Mouse (Mus musculus): ENCODE measurements around the gene Cdc26. TPM values are rescaled to one million over a fixed set of nuclear protein-coding genes. Genes with fewer than 3 reads are reported as not detected.

The Cdc26 gene
- 7.7 and 9.0 TPM in 2 replicates for polyA plus RNA-seq (2012; rRNA removed; ENCODE audit: low replicate concordance)

DNA sequence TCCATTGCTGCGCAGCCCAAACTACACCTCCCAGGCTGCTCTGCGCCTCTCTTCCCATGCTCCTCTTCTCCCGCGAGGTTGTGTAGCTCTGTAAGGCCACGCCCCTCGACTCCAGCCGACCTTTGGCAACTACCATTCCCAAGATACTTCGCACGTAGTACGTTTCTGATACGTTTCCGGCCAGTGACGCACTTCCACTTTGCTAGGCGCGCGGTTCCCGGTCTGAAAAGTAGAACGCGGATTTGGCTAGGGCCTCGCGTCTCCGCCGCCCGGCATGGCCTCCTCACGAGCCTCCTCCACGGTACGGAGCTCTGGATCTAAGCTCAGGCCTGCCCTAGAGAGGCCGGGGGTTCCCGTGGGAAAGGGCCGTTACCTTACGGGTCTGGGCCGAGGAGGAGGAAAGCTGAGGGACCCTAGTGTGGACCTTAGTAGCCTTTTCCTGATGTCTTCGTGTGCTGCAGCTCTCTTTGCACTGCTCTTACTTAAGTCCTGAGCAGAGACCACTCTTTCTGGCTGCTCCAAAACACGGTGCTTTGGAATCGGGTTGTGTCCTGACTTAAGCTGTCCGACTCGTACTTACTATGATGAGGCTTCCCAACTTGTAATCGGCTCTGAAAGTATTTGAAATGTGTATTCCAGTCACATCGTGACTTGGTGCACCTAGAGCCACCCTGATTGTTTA, at the start of gene Cdc26, which contains the start of gene Prpf4:
Gene Cdc26, minus strand, starts transcription at position 42 of the 682 bp plus-strand sequence.
Gene Prpf4, plus strand, starts transcription at position 197 of the 682 bp plus-strand sequence.

DNA sequence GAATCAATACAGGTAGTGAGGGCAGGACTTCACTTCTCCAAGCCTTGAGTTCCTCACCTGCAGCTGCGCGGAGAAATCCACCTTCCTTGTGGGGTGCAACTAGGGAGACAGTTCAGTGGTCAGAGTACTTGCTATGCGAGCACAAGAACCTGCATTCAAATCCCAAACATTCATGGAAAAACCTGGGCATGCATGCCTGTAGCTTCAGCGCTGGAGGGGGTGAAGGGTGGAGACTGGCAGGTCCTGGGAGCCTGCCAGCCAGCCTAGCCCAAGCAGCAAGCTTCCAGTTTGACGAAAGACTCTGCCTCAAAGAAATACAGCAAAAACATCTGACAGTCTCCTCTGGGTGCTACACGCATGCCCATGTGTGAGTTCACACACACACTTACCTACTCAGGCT, 26.6 kb upstream of the Cdc26 start, which contains the start of gene Rnf183:
Gene Rnf183, minus strand, starts transcription at position 172 of the 400 bp plus-strand sequence.

DNA sequence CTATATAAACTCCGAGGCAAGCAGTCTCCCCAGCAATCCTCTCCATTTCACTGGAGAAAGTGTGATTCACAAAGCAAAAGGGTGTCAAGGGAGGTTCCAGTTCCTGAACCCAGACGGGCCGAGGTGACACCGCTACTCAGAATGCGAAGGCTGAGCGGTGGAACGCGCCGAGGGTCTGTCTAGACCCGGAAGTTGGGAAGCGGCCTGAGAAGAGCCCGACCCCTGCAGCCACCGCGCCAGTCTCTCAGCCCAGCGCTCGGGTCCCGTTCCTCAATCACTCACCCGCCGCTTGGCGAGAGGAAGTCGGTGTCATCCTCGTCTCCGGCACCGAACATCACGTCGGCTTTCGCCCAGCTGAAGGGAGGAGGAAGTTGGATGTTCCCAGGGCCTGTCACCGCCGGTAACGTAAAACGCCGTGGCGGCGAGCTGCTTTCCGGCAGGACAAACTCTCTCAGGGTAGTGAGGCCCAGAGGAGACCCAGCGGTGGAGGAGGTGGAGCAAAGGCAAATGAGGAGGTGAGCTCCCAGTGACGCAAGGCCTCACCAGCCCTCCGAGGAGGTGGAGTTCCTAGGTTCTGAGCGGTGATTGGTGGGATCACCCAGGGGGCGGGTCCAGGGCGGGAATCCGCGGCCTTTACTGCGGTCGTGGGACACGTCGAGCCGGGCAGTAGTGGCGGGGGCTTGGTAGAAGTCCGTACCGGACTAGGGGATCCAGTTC, 48.2 kb downstream of the Cdc26 start, which contains the start of the genes Fkbp15 and Slc31a1:
Gene Fkbp15, minus strand, starts transcription at position 461 of the 717 bp plus-strand sequence.
Gene Slc31a1, plus strand, starts transcription at position 640 of the 717 bp plus-strand sequence.

Other genes starting within 250 kb of the Cdc26 start
- 0.02 TPM in 1 of 2 replicates, not detected in the other for gene Zfp37, start 177.6 kb downstream of the Cdc26 start, polyA plus RNA-seq (2012; rRNA removed; ENCODE audit: low replicate concordance)
- gene Slc31a2, start 146.1 kb downstream of the Cdc26 start, polyA plus RNA-seq (2012; rRNA removed; ENCODE audit: low replicate concordance): 7.7 and 9.7 TPM in 2 replicates
- 14.2 and 20.1 TPM in 2 replicates for gene Fkbp15, start 48.1 kb downstream of the Cdc26 start, polyA plus RNA-seq (2012; rRNA removed; ENCODE audit: low replicate concordance)
- 22.5 and 38.3 TPM in 2 replicates for gene Slc31a1, start 47.9 kb downstream of the Cdc26 start, polyA plus RNA-seq (2012; rRNA removed; ENCODE audit: low replicate concordance)
- gene Prpf4, start 155 bp upstream of the Cdc26 start, polyA plus RNA-seq (2012; rRNA removed; ENCODE audit: low replicate concordance): 3.2 and 4.8 TPM in 2 replicates
- 3.3 and 5.0 TPM in 2 replicates for gene Rnf183, start 26.6 kb upstream of the Cdc26 start, polyA plus RNA-seq (2012; rRNA removed; ENCODE audit: low replicate concordance)
- 0.53 and 0.94 TPM in 2 replicates for gene Wdr31, start 62.3 kb upstream of the Cdc26 start, polyA plus RNA-seq (2012; rRNA removed; ENCODE audit: low replicate concordance)
- gene Bspry, start 71.4 kb upstream of the Cdc26 start, polyA plus RNA-seq (2012; rRNA removed; ENCODE audit: low replicate concordance): 53.8 and 77.8 TPM in 2 replicates
- gene Hdhd3, start 94.8 kb upstream of the Cdc26 start, polyA plus RNA-seq (2012; rRNA removed; ENCODE audit: low replicate concordance): 102 and 187 TPM in 2 replicates
- gene Alad, start 111.3 kb upstream of the Cdc26 start, polyA plus RNA-seq (2012; rRNA removed; ENCODE audit: low replicate concordance): 180 and 338 TPM in 2 replicates
- gene Pole3, start 116.4 kb upstream of the Cdc26 start, polyA plus RNA-seq (2012; rRNA removed; ENCODE audit: low replicate concordance): 7.1 and 10.5 TPM in 2 replicates
- gene 4933430I17Rik, start 116.7 kb upstream of the Cdc26 start, polyA plus RNA-seq (2012; rRNA removed; ENCODE audit: low replicate concordance): not detected in 2 replicates
- gene Rgs3, start 151.2 kb upstream of the Cdc26 start, polyA plus RNA-seq (2012; rRNA removed; ENCODE audit: low replicate concordance): 35.8 and 43.1 TPM in 2 replicates